Mouse (Mus musculus): ENCODE results near the gene Pappa2. TPM values are rescaled to one million over a fixed set of nuclear protein-coding genes. Genes with fewer than 3 reads are reported as not detected.

The Pappa2 gene
- polyA plus RNA-seq, 1 experiment from 2014 or later, result 2.7 TPM

GRCm38 (mm10) chr1:158739132-158739919, 241.0 kb downstream of the Pappa2 start:
- Histone ChIP-seq H3K27me3 (ENCODE audit: insufficient read depth, low read length) (no peaks in the 10 kb centered on the region), H3K4me3 (ENCODE audit: low read depth, low read length) (no peak overlapping the region), H3K9ac (no peak overlapping the region), H3K36me3 (ENCODE audit: insufficient read depth) (no peaks in the 10 kb centered on the region), H3K9me3 (ENCODE audit: low read depth, low read length) (no peaks in the 10 kb centered on the region), H3K4me1 (ENCODE audit: insufficient read depth) (no peaks in the 10 kb centered on the region), H3K4me2 (no peak overlapping the region), H3K27ac (ENCODE audit: low read depth) (no peak overlapping the region)
- WGBS, result 37% methylated on average over 5 of the region's 5 CpGs
- TF ChIP-seq CTCF (IDR thresholded peaks at IDR 0.05; ENCODE audit: low read depth), result no peak
- peak; percentile 40 for DNase-seq
- no peak for ATAC-seq (ENCODE audit: insufficient read depth)

- ATAC-seq (ENCODE audit: insufficient read depth), result no peak
- WGBS, result 62% methylated on average over 4 of the region's 4 CpGs
- Histone ChIP-seq H3K4me1 (ENCODE audit: insufficient read depth) (no peaks in the 10 kb centered on the region), H3K9ac (no peak overlapping the region), H3K4me2 (no peak overlapping the region), H3K27ac (ENCODE audit: low read depth) (no peak overlapping the region), H3K9me3 (ENCODE audit: low read depth, low read length) (no peaks in the 10 kb centered on the region), H3K4me3 (ENCODE audit: low read depth, low read length) (no peak overlapping the region), H3K27me3 (ENCODE audit: insufficient read depth, low read length) (no peaks in the 10 kb centered on the region), H3K36me3 (ENCODE audit: insufficient read depth) (no peaks in the 10 kb centered on the region)
- no peak for DNase-seq
- TF ChIP-seq CTCF (IDR thresholded peaks at IDR 0.05; ENCODE audit: low read depth), result no peak
Measured at GRCm38 (mm10) chr1:158732868-158733496, 247.3 kb downstream of the Pappa2 start.

GRCm38 (mm10) chr1:158713301-158714095, 266.8 kb downstream of the Pappa2 start:
- no peak overlapping the region for H3K27ac ChIP-seq (ENCODE audit: low read depth)
- 30% methylated on average over 5 of the region's 5 CpGs for WGBS
- no peaks in the 10 kb centered on the region for H3K36me3 ChIP-seq (ENCODE audit: insufficient read depth)
- H3K4me1 ChIP-seq (ENCODE audit: insufficient read depth), result no peaks in the 10 kb centered on the region
- DNase-seq (peak; percentile 77), ATAC-seq (ENCODE audit: insufficient read depth) (peak; percentile 75; the same call in 1 of the 2 replicates)
- H3K4me3 ChIP-seq (ENCODE audit: low read depth, low read length), result no peak overlapping the region
- peak; percentile 69 for TF ChIP-seq CTCF (IDR thresholded peaks at IDR 0.05; ENCODE audit: low read depth)
- H3K9ac ChIP-seq, result no peak overlapping the region
- H3K9me3 ChIP-seq (ENCODE audit: low read depth, low read length), result no peaks in the 10 kb centered on the region
- no peak overlapping the region for H3K4me2 ChIP-seq
- H3K27me3 ChIP-seq (ENCODE audit: insufficient read depth, low read length), result no peaks in the 10 kb centered on the region

GRCm38 (mm10) chr1:158701336-158701735, 279.0 kb downstream of the Pappa2 start:
- ATAC-seq (ENCODE audit: insufficient read depth) (no peak), DNase-seq (no peak)
- H3K27ac ChIP-seq (ENCODE audit: low read depth), result no peak overlapping the region
- 65% methylated on average over 1 of the region's 1 CpGs for WGBS
- H3K4me1 ChIP-seq (ENCODE audit: insufficient read depth), result no peaks in the 10 kb centered on the region
- H3K9me3 ChIP-seq (ENCODE audit: low read depth, low read length), result no peaks in the 10 kb centered on the region
- no peak for TF ChIP-seq CTCF (IDR thresholded peaks at IDR 0.05; ENCODE audit: low read depth)
- H3K36me3 ChIP-seq (ENCODE audit: insufficient read depth), result no peaks in the 10 kb centered on the region
- no peaks in the 10 kb centered on the region for H3K27me3 ChIP-seq (ENCODE audit: insufficient read depth, low read length)
- no peak overlapping the region for H3K4me2 ChIP-seq
- H3K9ac ChIP-seq, result no peak overlapping the region
- no peak overlapping the region for H3K4me3 ChIP-seq (ENCODE audit: low read depth, low read length)

- Histone ChIP-seq H3K9me3 (ENCODE audit: low read depth, low read length) (no peaks in the 10 kb centered on the region), H3K9ac (no peak overlapping the region), H3K27ac (ENCODE audit: low read depth) (no peak overlapping the region; the same call in 1 of the 2 replicates), H3K27me3 (ENCODE audit: insufficient read depth, low read length) (no peaks in the 10 kb centered on the region), H3K36me3 (ENCODE audit: insufficient read depth) (no peaks in the 10 kb centered on the region), H3K4me2 (no peak overlapping the region), H3K4me3 (ENCODE audit: low read depth, low read length) (no peak overlapping the region), H3K4me1 (ENCODE audit: insufficient read depth) (no peaks in the 10 kb centered on the region)
- peak; percentile 49 for DNase-seq
- ATAC-seq (ENCODE audit: insufficient read depth), result 0 out of 2 replicates have a peak, but pooled peaks have one; percentile 35
- WGBS, result 65% methylated on average over 2 of the region's 2 CpGs
- TF ChIP-seq CTCF (IDR thresholded peaks at IDR 0.05; ENCODE audit: low read depth), result no peak
Measured at GRCm38 (mm10) chr1:158700147-158700546, 280.1 kb downstream of the Pappa2 start.

- 70% methylated on average over 2 of the region's 2 CpGs for WGBS
- Histone ChIP-seq H3K4me2 (no peak overlapping the region), H3K27me3 (ENCODE audit: insufficient read depth, low read length) (no peaks in the 10 kb centered on the region), H3K27ac (ENCODE audit: low read depth) (no peak overlapping the region), H3K4me1 (ENCODE audit: insufficient read depth) (no peaks in the 10 kb centered on the region), H3K4me3 (ENCODE audit: low read depth, low read length) (no peak overlapping the region), H3K9me3 (ENCODE audit: low read depth, low read length) (no peaks in the 10 kb centered on the region), H3K9ac (no peak overlapping the region), H3K36me3 (ENCODE audit: insufficient read depth) (no peaks in the 10 kb centered on the region)
- DNase-seq, result peak; percentile 41
- TF ChIP-seq CTCF (IDR thresholded peaks at IDR 0.05; ENCODE audit: low read depth), result no peak
- peak; percentile 84 for ATAC-seq (ENCODE audit: insufficient read depth)
Measured at GRCm38 (mm10) chr1:158699276-158699675, 281.0 kb downstream of the Pappa2 start.

Data from lung, embryonic 14.5 days (tissue).